Mouse (Mus musculus): ENCODE results near the gene Best2. TPM values are rescaled to one million over a fixed set of nuclear protein-coding genes. Genes with fewer than 3 reads are reported as not detected.

The Best2 gene
- polyA plus RNA-seq, 1 experiment: not detected

GRCm38 (mm10) chr8:85027922-85028321 lies 13.6 kb upstream of the Best2 start:
- H3K27ac ChIP-seq (ENCODE audit: control insufficient read depth, insufficient read depth, low read depth, low read length, poor library complexity): no peak overlapping the region
- peak overlapping the region; percentile 97 for H3K4me3 ChIP-seq (replicated peaks; ENCODE audit: control insufficient read depth, low read depth, low read length)
- TF ChIP-seq CTCF (IDR thresholded peaks at IDR 0.05; ENCODE audit: control insufficient read depth, insufficient read depth, low read length) (no peak), POLR2A (IDR thresholded peaks at IDR 0.05; ENCODE audit: borderline replicate concordance, control insufficient read depth, low read depth, low read length) (no peak)
- 11% methylated on average over 2 of the region's 2 CpGs for WGBS
- H3K4me1 ChIP-seq (ENCODE audit: control insufficient read depth, insufficient read depth, low read length): peaks cover 4% of the 10 kb centered on the region

- Histone ChIP-seq H3K4me1 (ENCODE audit: control insufficient read depth, insufficient read depth, low read length) (peaks cover 4% of the 10 kb centered on the region), H3K27ac (ENCODE audit: control insufficient read depth, insufficient read depth, low read depth, low read length, poor library complexity) (peak overlapping the region; percentile 98), H3K4me3 (replicated peaks; ENCODE audit: control insufficient read depth, low read depth, low read length) (peak overlapping the region; percentile 97)
- under 1% methylated on average over 13 of the region's 13 CpGs for WGBS
- TF ChIP-seq CTCF (IDR thresholded peaks at IDR 0.05; ENCODE audit: control insufficient read depth, insufficient read depth, low read length) (no peak), POLR2A (IDR thresholded peaks at IDR 0.05; ENCODE audit: borderline replicate concordance, control insufficient read depth, low read depth, low read length) (no peak)
Observed at GRCm38 (mm10) chr8:85027516-85027855, 13.2 kb upstream of the Best2 start.

GRCm38 (mm10) chr8:85026670-85027515 lies 12.6 kb upstream of the Best2 start, which contains the start of gene Trir:
Trir (plus strand) TSS chr8:85026823.
- WGBS: under 1% methylated on average over 75 of the region's 75 CpGs
- TF ChIP-seq POLR2A (IDR thresholded peaks at IDR 0.05; ENCODE audit: borderline replicate concordance, control insufficient read depth, low read depth, low read length) (peak; percentile 99), CTCF (IDR thresholded peaks at IDR 0.05; ENCODE audit: control insufficient read depth, insufficient read depth, low read length) (peak; percentile 24; the same call in 1 of the 2 replicates)
- H3K4me1 ChIP-seq (ENCODE audit: control insufficient read depth, insufficient read depth, low read length): peaks cover 4% of the 10 kb centered on the region
- H3K4me3 ChIP-seq (replicated peaks; ENCODE audit: control insufficient read depth, low read depth, low read length): peak within 1 kb of the TSS; percentile 97
- peak within 1 kb of the TSS; percentile 98 for H3K27ac ChIP-seq (ENCODE audit: control insufficient read depth, insufficient read depth, low read depth, low read length, poor library complexity)

- Histone ChIP-seq H3K4me3 (replicated peaks; ENCODE audit: control insufficient read depth, low read depth, low read length) (peak within 1 kb of the TSS; percentile 100), H3K27ac (ENCODE audit: control insufficient read depth, insufficient read depth, low read depth, low read length, poor library complexity) (peak within 1 kb of the TSS; percentile 29), H3K4me1 (ENCODE audit: control insufficient read depth, insufficient read depth, low read length) (peaks cover 4% of the 10 kb centered on the region)
- under 1% methylated on average over 30 of the region's 30 CpGs for WGBS
- TF ChIP-seq POLR2A (IDR thresholded peaks at IDR 0.05; ENCODE audit: borderline replicate concordance, control insufficient read depth, low read depth, low read length) (peak; percentile 31; the same call in 1 of the 2 replicates), CTCF (IDR thresholded peaks at IDR 0.05; ENCODE audit: control insufficient read depth, insufficient read depth, low read length) (no peak)
Observed at GRCm38 (mm10) chr8:85025098-85025932, 11.0 kb upstream of the Best2 start, which contains the start of gene Asna1. Asna1 (minus strand) TSS chr8:85025281.

- no peak for TF ChIP-seq POLR2A (IDR thresholded peaks at IDR 0.05; ENCODE audit: borderline replicate concordance, control insufficient read depth, low read depth, low read length)
- TF ChIP-seq CTCF (IDR thresholded peaks at IDR 0.05; ENCODE audit: control insufficient read depth, insufficient read depth, low read length): no peak
- Histone ChIP-seq H3K27ac (ENCODE audit: control insufficient read depth, insufficient read depth, low read depth, low read length, poor library complexity) (no peak overlapping the region), H3K4me3 (replicated peaks; ENCODE audit: control insufficient read depth, low read depth, low read length) (no peak overlapping the region), H3K4me1 (ENCODE audit: control insufficient read depth, insufficient read depth, low read length) (peaks cover 4% of the 10 kb centered on the region)
- WGBS: 86% methylated on average over 3 of the region's 3 CpGs
Observed at GRCm38 (mm10) chr8:85023846-85024245, 9.5 kb upstream of the Best2 start.

- Histone ChIP-seq H3K4me1 (ENCODE audit: control insufficient read depth, insufficient read depth, low read length) (peaks cover 2% of the 10 kb centered on the region), H3K4me3 (replicated peaks; ENCODE audit: control insufficient read depth, low read depth, low read length) (no peak overlapping the region), H3K27ac (ENCODE audit: control insufficient read depth, insufficient read depth, low read depth, low read length, poor library complexity) (no peak overlapping the region)
- 95% methylated on average over 3 of the region's 3 CpGs for WGBS
- TF ChIP-seq CTCF (IDR thresholded peaks at IDR 0.05; ENCODE audit: control insufficient read depth, insufficient read depth, low read length): no peak
- no peak for TF ChIP-seq POLR2A (IDR thresholded peaks at IDR 0.05; ENCODE audit: borderline replicate concordance, control insufficient read depth, low read depth, low read length)
Observed at GRCm38 (mm10) chr8:85021514-85022055, 7.3 kb upstream of the Best2 start.

- no peak overlapping the region for H3K4me3 ChIP-seq (replicated peaks; ENCODE audit: control insufficient read depth, low read depth, low read length)
- 80% methylated on average over 5 of the region's 5 CpGs for WGBS
- TF ChIP-seq CTCF (IDR thresholded peaks at IDR 0.05; ENCODE audit: control insufficient read depth, insufficient read depth, low read length): no peak
- TF ChIP-seq POLR2A (IDR thresholded peaks at IDR 0.05; ENCODE audit: borderline replicate concordance, control insufficient read depth, low read depth, low read length): no peak
- H3K27ac ChIP-seq (ENCODE audit: control insufficient read depth, insufficient read depth, low read depth, low read length, poor library complexity): no peak overlapping the region
- no peaks in the 10 kb centered on the region for H3K4me1 ChIP-seq (ENCODE audit: control insufficient read depth, insufficient read depth, low read length)
Observed at GRCm38 (mm10) chr8:85017209-85017608, 2.9 kb upstream of the Best2 start.

GRCm38 (mm10) chr8:85016724-85017123 lies 2.4 kb upstream of the Best2 start:
- TF ChIP-seq POLR2A (IDR thresholded peaks at IDR 0.05; ENCODE audit: borderline replicate concordance, control insufficient read depth, low read depth, low read length) (no peak), CTCF (IDR thresholded peaks at IDR 0.05; ENCODE audit: control insufficient read depth, insufficient read depth, low read length) (no peak)
- Histone ChIP-seq H3K27ac (ENCODE audit: control insufficient read depth, insufficient read depth, low read depth, low read length, poor library complexity) (no peak overlapping the region), H3K4me3 (replicated peaks; ENCODE audit: control insufficient read depth, low read depth, low read length) (no peak overlapping the region), H3K4me1 (ENCODE audit: control insufficient read depth, insufficient read depth, low read length) (no peaks in the 10 kb centered on the region)
- 73% methylated on average over 10 of the region's 10 CpGs for WGBS
